Mouse (Mus musculus) kidney, embryonic 15.5 days (tissue): ENCODE data around the gene Myl4. TPM values are rescaled to one million over a fixed set of nuclear protein-coding genes. Genes with fewer than 3 reads are reported as not detected.

Source experiments
- ATAC-seq: fragments of 200-750 bp; cut with Nextera tagmentation; replicated peaks from 2 replicates; pipeline ENCODE4 v1.8.0; 2017; ENCODE audit warnings: moderate TSS enrichment; ENCODE audit not compliant: low FRiP score
- H3K27ac ChIP-seq: fragments of 300-500 bp; sonication (generic); 2 replicates; pipeline ENCODE4 v1.5.1; 2015; ENCODE audit warnings: mild to moderate bottlenecking, inconsistent platforms
- H3K27me3 ChIP-seq: fragments of 300-500 bp; sonication (generic); 2 replicates; pipeline ENCODE4 v1.6.1; 2015; ENCODE audit warnings: inconsistent platforms
- H3K36me3 ChIP-seq: fragments of 300-500 bp; sonication (generic); 2 replicates; pipeline ENCODE4 v1.6.1; 2015; ENCODE audit warnings: inconsistent platforms
- H3K4me1 ChIP-seq: fragments of 300-500 bp; sonication (generic); 2 replicates; pipeline ENCODE4 v1.6.1; 2015; ENCODE audit warnings: inconsistent platforms
- H3K4me2 ChIP-seq: fragments of 300-500 bp; sonication (generic); 2 replicates; pipeline ENCODE4 v1.6.1; 2015; ENCODE audit warnings: moderate library complexity, mild to moderate bottlenecking, inconsistent platforms
- H3K4me3 ChIP-seq: fragments of 300-500 bp; sonication (generic); replicated peaks from 2 replicates; pipeline ENCODE4 v1.5.1; 2015; ENCODE audit warnings: mild to moderate bottlenecking, inconsistent platforms
- H3K9ac ChIP-seq: fragments of 300-500 bp; sonication (generic); 2 replicates; pipeline ENCODE4 v1.6.1; 2015; ENCODE audit warnings: mild to moderate bottlenecking, inconsistent platforms
- H3K9me3 ChIP-seq: fragments of 300-500 bp; sonication (generic); replicated peaks from 2 replicates; pipeline ENCODE4 v1.6.1; 2016; ENCODE audit warnings: inconsistent platforms
- WGBS: fragments of 180-500 bp; shearing (Covaris S2); methylation state at CpG from one replicate; pipeline ENCODE4 v1.1.7; 2015; ENCODE audit warnings: mixed read lengths; 5-methylcytosine and 5-hydroxymethylcytosine counted together
- polyA plus RNA-seq: library from polyadenylated mRNA; unstranded; fragments of >200 nt; fragmentation: Nextera tagmentation; extraction: Ambion mirVana; gene quantifications from 2 replicates; pipeline ENCODE4 v1.2.1, GENCODE M21; 2015

Gene Myl4
- polyA plus RNA-seq, 1 experiment from 2014 or later, result 16.9 TPM

DNA sequence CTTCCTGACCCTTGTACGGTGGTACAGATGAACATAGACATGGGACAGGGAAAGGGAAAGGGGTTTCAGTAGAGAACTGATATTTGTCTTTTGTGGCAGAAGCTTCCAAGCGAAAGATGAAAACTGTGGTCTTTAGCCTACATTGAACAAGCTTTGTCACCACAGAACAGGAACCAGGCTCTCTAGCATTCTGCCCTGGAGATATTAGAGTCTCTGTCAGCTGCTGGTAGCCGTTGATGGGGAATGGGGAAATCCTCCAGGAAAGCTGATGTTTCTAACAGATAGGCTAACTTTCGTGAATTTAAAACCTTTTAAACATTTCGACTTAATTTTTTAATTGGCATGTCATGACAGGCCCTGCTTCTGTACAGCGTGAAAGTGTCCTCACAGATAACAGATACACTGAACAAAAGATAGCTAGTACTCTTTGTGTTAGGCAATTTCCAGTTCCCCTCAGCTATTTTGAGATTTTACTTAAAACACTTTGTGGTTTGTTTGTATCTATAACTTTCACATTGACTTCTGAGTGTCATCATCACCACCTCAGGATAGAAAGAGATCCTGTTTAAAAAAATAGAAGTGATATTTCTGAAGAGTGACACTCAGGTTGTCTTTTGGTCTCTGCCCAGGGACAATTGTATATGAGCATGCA is 58.7 kb downstream of the Myl4 start:
- H3K27ac ChIP-seq, result no peak overlapping the region
- H3K9me3 ChIP-seq, result no peaks in the 10 kb centered on the region
- H3K27me3 ChIP-seq, result peaks cover 48% of the 10 kb centered on the region
- 78% methylated on average over 6 of the region's 6 CpGs for WGBS
- no peak overlapping the region for H3K9ac ChIP-seq
- H3K4me3 ChIP-seq, result no peak overlapping the region
- H3K36me3 ChIP-seq, result no peaks in the 10 kb centered on the region
- ATAC-seq, result no peak
- H3K4me1 ChIP-seq, result peaks cover 13% of the 10 kb centered on the region
- no peak overlapping the region for H3K4me2 ChIP-seq

DNA sequence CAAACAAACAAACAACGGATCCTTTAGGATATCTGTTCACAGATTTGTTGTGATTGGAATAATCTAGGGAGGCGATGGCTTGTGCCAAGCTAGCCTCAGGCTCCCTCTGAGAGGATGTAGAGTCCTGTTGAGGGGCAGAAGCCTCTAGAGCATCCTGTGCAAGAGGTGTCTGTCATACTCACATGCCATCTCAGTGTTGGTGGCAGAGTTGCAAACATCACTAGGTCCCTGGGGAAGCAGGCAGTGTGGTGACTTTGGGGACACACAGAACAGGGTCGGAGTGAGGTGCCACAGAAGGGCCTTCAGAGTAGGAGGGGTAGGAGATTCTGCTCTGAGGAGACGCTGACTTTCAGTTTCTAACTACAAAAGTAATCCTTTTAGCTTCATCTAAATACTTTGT is 59.3 kb downstream of the Myl4 start:
- Histone ChIP-seq H3K27ac (no peak overlapping the region), H3K4me1 (peaks cover 13% of the 10 kb centered on the region), H3K4me3 (no peak overlapping the region), H3K27me3 (peaks cover 48% of the 10 kb centered on the region), H3K9ac (no peak overlapping the region), H3K36me3 (no peaks in the 10 kb centered on the region), H3K4me2 (no peak overlapping the region), H3K9me3 (no peaks in the 10 kb centered on the region)
- ATAC-seq, result no peak
- WGBS, result 68% methylated on average over 4 of the region's 4 CpGs

DNA sequence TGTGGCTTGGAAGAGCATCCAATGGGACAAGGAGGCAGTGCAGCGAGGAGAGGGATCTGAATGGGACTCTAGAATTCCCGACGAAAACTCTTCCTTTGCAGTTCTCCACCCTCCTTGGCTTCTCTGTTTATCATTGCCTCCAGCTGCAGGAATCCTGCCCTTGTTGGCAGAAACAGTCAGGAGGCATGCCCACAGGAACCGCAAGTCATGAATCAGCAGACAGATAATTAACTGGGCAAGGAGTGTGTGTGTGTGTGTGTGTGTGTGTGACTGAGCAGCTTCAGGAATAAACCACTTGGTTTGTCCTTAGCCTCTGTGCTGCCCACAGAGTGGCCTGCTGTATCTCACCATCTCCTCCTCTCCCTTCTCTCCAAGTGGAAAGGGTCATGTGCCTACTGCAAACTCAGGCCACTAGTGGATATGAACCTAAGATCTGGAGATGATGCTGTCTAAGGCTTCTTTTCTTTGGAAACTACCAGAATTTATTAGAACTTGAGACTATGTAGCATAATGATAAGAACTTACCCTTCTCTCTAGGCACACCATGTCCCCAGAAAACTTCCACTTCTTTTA is 61.2 kb downstream of the Myl4 start:
- Histone ChIP-seq H3K36me3 (no peaks in the 10 kb centered on the region), H3K27me3 (peaks cover 40% of the 10 kb centered on the region), H3K4me2 (no peak overlapping the region), H3K4me1 (peaks cover 13% of the 10 kb centered on the region), H3K9ac (no peak overlapping the region), H3K9me3 (no peaks in the 10 kb centered on the region), H3K4me3 (no peak overlapping the region), H3K27ac (no peak overlapping the region)
- 41% methylated on average over 4 of the region's 4 CpGs for WGBS
- no peak for ATAC-seq

DNA sequence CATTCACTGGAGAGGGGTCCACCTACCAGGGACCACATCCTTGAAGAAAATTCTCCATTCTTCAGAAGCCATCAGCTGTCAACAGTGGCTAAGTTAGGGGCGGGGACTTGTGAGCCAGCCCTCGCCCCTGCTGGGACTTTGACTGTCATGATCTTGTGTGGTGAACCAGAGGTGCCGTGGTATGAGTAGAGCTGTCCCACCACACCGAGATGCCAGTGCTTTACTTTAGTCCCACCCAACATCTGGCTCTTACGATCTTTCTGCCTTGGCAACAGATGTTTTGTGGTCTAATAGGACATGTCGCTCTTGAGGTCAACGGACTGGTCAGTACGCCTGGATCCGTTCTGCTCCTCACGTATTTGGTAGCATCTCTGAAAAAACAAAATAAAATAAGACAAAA is 63.1 kb downstream of the Myl4 start:
- peaks cover 28% of the 10 kb centered on the region for H3K27me3 ChIP-seq
- peaks cover 3% of the 10 kb centered on the region for H3K4me1 ChIP-seq
- 82% methylated on average over 10 of the region's 10 CpGs for WGBS
- no peak overlapping the region for H3K4me2 ChIP-seq
- no peak overlapping the region for H3K27ac ChIP-seq
- no peaks in the 10 kb centered on the region for H3K36me3 ChIP-seq
- no peak overlapping the region for H3K9ac ChIP-seq
- H3K9me3 ChIP-seq, result no peaks in the 10 kb centered on the region
- no peak for ATAC-seq
- H3K4me3 ChIP-seq, result no peak overlapping the region

DNA sequence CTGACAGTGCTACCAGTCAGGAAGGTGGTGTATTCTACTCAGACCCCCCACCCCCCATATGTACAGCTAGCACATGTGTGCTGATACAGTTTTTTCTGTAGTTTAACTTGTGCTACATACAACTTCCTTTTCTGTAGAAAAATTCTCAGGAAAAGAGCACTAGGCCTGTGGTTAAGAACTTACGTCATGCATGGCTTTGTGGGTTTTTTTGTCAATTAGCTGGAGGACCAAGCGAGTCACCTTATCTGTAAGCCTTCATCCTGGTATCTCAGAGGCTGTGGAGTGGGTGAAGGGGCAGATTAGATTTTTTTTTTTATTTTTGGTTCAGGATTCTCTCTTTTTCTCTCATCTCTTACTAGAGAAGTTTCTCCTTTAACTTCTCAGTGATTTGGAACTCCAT is 63.7 kb downstream of the Myl4 start:
- Histone ChIP-seq H3K27ac (no peak overlapping the region), H3K4me3 (no peak overlapping the region), H3K9ac (no peak overlapping the region), H3K4me1 (0 out of 2 replicates have a peak, but pooled peaks cover 5% of the 10 kb centered on the region), H3K36me3 (no peaks in the 10 kb centered on the region), H3K27me3 (peaks cover 22% of the 10 kb centered on the region), H3K9me3 (no peaks in the 10 kb centered on the region), H3K4me2 (no peak overlapping the region)
- 89% methylated on average over 2 of the region's 2 CpGs for WGBS
- ATAC-seq, result no peak

GRCm38 (mm10) chr11:104616182-104616581 is 65.7 kb downstream of the Myl4 start:
- Histone ChIP-seq H3K9me3 (no peaks in the 10 kb centered on the region), H3K4me3 (no peak overlapping the region), H3K27me3 (peaks cover 4% of the 10 kb centered on the region; the same call in 1 of the 2 replicates), H3K27ac (no peak overlapping the region), H3K4me2 (no peak overlapping the region), H3K36me3 (no peaks in the 10 kb centered on the region), H3K9ac (no peak overlapping the region), H3K4me1 (peaks cover 13% of the 10 kb centered on the region; the same call in 1 of the 2 replicates)
- ATAC-seq, result no peak
- WGBS, result 69% methylated on average over 5 of the region's 5 CpGs

DNA sequence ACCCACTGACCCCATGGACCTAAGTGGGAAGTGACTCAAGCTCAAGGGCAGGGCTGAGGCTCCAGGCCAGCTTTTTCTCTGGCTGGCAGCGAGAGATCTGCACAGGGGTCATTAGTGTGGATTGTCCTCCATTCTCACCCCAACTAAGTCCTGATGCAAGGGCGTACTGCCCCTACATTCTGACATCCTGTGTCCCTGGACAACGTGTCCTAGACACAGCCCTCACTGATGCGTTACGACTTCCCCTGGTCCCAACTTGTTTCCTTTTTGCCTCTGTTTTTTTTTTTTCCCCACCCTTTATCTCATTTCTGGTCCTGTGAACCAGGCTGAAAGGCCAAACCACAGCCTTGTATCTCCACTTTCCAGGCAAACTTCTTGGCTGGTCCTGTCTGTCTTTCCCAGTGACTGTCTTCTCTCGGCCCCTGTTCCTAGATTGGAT is 68.2 kb downstream of the Myl4 start:
- no peak for ATAC-seq
- Histone ChIP-seq H3K27me3 (no peaks in the 10 kb centered on the region; the same call in 1 of the 2 replicates), H3K4me1 (peaks cover 13% of the 10 kb centered on the region; the same call in 1 of the 2 replicates), H3K9me3 (no peaks in the 10 kb centered on the region), H3K4me2 (no peak overlapping the region), H3K36me3 (no peaks in the 10 kb centered on the region), H3K9ac (no peak overlapping the region), H3K4me3 (no peak overlapping the region), H3K27ac (no peak overlapping the region)
- 65% methylated on average over 6 of the region's 6 CpGs for WGBS

- Histone ChIP-seq H3K9me3 (no peaks in the 10 kb centered on the region), H3K9ac (no peak overlapping the region), H3K4me1 (peaks cover 13% of the 10 kb centered on the region; the same call in 1 of the 2 replicates), H3K36me3 (no peaks in the 10 kb centered on the region), H3K4me3 (no peak overlapping the region), H3K4me2 (no peak overlapping the region), H3K27ac (no peak overlapping the region), H3K27me3 (no peaks in the 10 kb centered on the region; the same call in 1 of the 2 replicates)
- no peak for ATAC-seq
- WGBS, result 59% methylated on average over 13 of the region's 13 CpGs
Observed at GRCm38 (mm10) chr11:104619084-104620022, 68.9 kb downstream of the Myl4 start.

DNA sequence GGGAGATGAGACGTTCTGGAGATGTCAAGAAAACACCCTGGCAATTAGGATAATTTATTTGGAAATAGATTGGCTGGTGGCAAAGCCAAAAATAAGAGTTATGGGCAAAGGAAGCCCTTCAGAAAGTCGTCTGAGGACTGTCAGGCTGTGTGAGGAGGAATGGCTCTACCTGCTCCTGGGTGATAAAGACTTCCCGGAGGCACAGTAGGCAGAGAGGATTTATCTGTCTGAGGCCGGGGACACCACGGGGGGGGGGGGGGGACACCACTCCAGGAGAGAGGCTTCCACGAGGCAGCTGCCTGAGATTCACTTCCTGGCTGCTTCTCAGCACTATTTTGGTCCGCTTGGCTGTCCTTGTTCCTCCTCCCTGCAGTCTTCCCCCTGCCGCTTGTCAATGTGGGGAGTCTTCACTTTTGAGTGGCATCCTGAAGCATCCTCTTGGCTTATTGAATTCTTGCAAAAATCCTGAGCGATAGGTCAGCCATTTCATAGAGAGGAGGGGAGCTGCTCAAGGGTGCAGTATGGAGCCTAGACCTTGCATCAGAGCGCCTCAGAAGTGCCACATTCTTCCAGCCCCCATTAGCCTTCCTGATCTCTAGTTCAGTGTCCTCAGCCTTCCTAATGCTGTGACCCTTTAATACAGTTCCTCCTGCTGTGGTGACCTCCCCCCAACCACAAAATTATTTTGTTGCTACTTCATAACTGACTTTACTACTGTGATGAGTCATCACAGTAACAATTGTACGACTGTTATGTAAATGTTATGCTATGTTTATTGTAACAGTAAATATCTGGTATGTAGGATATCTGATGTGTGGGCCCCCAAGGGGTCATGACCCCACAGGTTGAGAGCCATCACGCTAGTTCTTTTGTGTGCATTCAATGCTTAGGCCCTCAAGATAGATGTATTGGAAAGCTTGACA is 71.8 kb downstream of the Myl4 start:
- Histone ChIP-seq H3K27ac (no peak overlapping the region), H3K4me2 (no peak overlapping the region)
- WGBS, result 39% methylated on average over 12 of the region's 12 CpGs

GRCm38 (mm10) chr11:104624791-104625391 is 74.4 kb downstream of the Myl4 start:
- no peak overlapping the region for H3K4me2 ChIP-seq

More for the DNA sequence above, 71.8 kb downstream of the Myl4 start:
- no peaks in the 10 kb centered on the region; the same call in 1 of the 2 replicates for H3K27me3 ChIP-seq
- H3K4me1 ChIP-seq, result peaks cover 32% of the 10 kb centered on the region
- ATAC-seq, result no peak
- no peaks in the 10 kb centered on the region for H3K36me3 ChIP-seq
- H3K9me3 ChIP-seq, result no peaks in the 10 kb centered on the region
- no peak overlapping the region for H3K4me3 ChIP-seq
- no peak overlapping the region for H3K9ac ChIP-seq

More at GRCm38 (mm10) chr11:104624791-104625391, 74.4 kb downstream of the Myl4 start:
- peaks cover 28% of the 10 kb centered on the region for H3K4me1 ChIP-seq
- no peak overlapping the region for H3K4me3 ChIP-seq
- no peaks in the 10 kb centered on the region for H3K9me3 ChIP-seq
- WGBS, result 32% methylated on average over 6 of the region's 6 CpGs
- H3K27ac ChIP-seq, result peak overlapping the region; percentile 68
- H3K27me3 ChIP-seq, result no peaks in the 10 kb centered on the region; the same call in 1 of the 2 replicates
- H3K36me3 ChIP-seq, result no peaks in the 10 kb centered on the region
- no peak overlapping the region for H3K9ac ChIP-seq
- ATAC-seq, result peak; percentile 63; the same call in 1 of the 2 replicates
